ENCODE assay signal across 18 mouse cellular contexts in genomic region chr10:117614387-117614786, GRCm38 (mm10).
"Had no signal": no experiment of that assay in that cellular context is flagged by ENCODE, and none has a peak within 500 bp of the region (broad histone marks: within the 10 kb centered on the region; RNA-seq: fewer than 3 reads in every experiment).

No protein-coding gene starts in this region.

- H3K27ac ChIP-seq: liver, embryonic 12.5 days; liver, embryonic 14.5 days; midbrain, embryonic 10.5 days; midbrain, embryonic 12.5 days; neural tube, embryonic 13.5 days; neural tube, embryonic 15.5 days; stomach, embryonic 15.5 days; stomach, postnatal 0 days had no signal

- H3K9ac ChIP-seq: liver, embryonic 12.5 days; liver, embryonic 14.5 days; midbrain, embryonic 12.5 days; neural tube, embryonic 13.5 days; neural tube, embryonic 15.5 days; stomach, embryonic 15.5 days had no signal

- ATAC-seq: liver, embryonic 12.5 days; lung, postnatal 0 days; midbrain, embryonic 16.5 days had no signal

- H3K4me2 ChIP-seq: liver, embryonic 12.5 days; midbrain, embryonic 12.5 days; neural tube, embryonic 13.5 days; neural tube, embryonic 15.5 days; stomach, embryonic 15.5 days had no signal

- H3K9me3 ChIP-seq: liver, embryonic 12.5 days; midbrain, embryonic 10.5 days; midbrain, embryonic 12.5 days; neural tube, embryonic 15.5 days; stomach, embryonic 15.5 days had no signal

- H3K36me3 ChIP-seq: liver, embryonic 12.5 days; midbrain, embryonic 10.5 days; midbrain, embryonic 12.5 days; neural tube, embryonic 13.5 days; neural tube, embryonic 15.5 days; stomach, embryonic 15.5 days had no signal

- H3K4me3 ChIP-seq: liver, embryonic 12.5 days; midbrain, embryonic 10.5 days; midbrain, embryonic 12.5 days; myocyte; neural tube, embryonic 13.5 days; neural tube, embryonic 15.5 days; stomach, embryonic 15.5 days had no signal

- H3K4me1 ChIP-seq: liver, embryonic 12.5 days; midbrain, embryonic 10.5 days; midbrain, embryonic 12.5 days; neural tube, embryonic 13.5 days; neural tube, embryonic 15.5 days; stomach, embryonic 15.5 days had no signal

- DNase-seq: lung, adult 18-20 months; lung, postnatal 4 days; midbrain, embryonic 14.5 days; right cerebral cortex, postnatal 14 days; thymus, adult 2 months; thymus, postnatal 25 days; thymus, postnatal 4 days had no signal

- H3K27me3 ChIP-seq: liver, embryonic 12.5 days; midbrain, embryonic 12.5 days; neural tube, embryonic 13.5 days; neural tube, embryonic 15.5 days; stomach, embryonic 15.5 days had no signal
